Mouse (Mus musculus) limb, embryonic 10.5 days (tissue): ENCODE measurements around the gene Hcn3. TPM values are rescaled to one million over a fixed set of nuclear protein-coding genes. Genes with fewer than 3 reads are reported as not detected.

ENCODE experiments used
- DNase-seq: peaks from one replicate; pipeline ENCODE4 v3.0.0-alpha.2; 2017; ENCODE audit warnings: low spot score
- H3K27ac ChIP-seq: fragments of 300-500 bp; sonication (generic); 2 replicates; pipeline ENCODE4 v1.5.1; 2016; ENCODE audit warnings: mild to moderate bottlenecking
- H3K27me3 ChIP-seq: fragments of 300-500 bp; sonication (generic); 2 replicates; pipeline ENCODE4 v1.6.1; 2016; ENCODE audit warnings: low read depth, mild to moderate bottlenecking; ENCODE audit not compliant: poor library complexity, severe bottlenecking
- H3K36me3 ChIP-seq: fragments of 300-500 bp; sonication (generic); 2 replicates; pipeline ENCODE4 v1.6.1; 2016; ENCODE audit warnings: mild to moderate bottlenecking, moderate library complexity
- H3K4me1 ChIP-seq: fragments of 300-500 bp; sonication (generic); 2 replicates; pipeline ENCODE4 v1.6.1; 2016
- H3K4me3 ChIP-seq: fragments of 300-500 bp; sonication (generic); 2 replicates; pipeline ENCODE4 v1.5.1; 2016; ENCODE audit warnings: mild to moderate bottlenecking, moderate library complexity
- H3K9me3 ChIP-seq: fragments of 300-500 bp; sonication (generic); replicated peaks from 2 replicates; pipeline ENCODE4 v1.6.1; 2016; ENCODE audit warnings: mild to moderate bottlenecking
- WGBS: fragments of 180-500 bp; shearing (Covaris S2); methylation state at CpG from one replicate; pipeline ENCODE4 v1.1.7; 2016; 5-methylcytosine and 5-hydroxymethylcytosine counted together
- polyA plus RNA-seq: library from polyadenylated mRNA; unstranded; fragments of >200 nt; fragmentation: Nextera tagmentation; extraction: Ambion mirVana; gene quantifications from 2 replicates; pipeline ENCODE4 v1.2.1, GENCODE M21; 2016

Hcn3 gene
- polyA plus RNA-seq, 1 experiment from 2014 or later = 1.6 TPM

DNA sequence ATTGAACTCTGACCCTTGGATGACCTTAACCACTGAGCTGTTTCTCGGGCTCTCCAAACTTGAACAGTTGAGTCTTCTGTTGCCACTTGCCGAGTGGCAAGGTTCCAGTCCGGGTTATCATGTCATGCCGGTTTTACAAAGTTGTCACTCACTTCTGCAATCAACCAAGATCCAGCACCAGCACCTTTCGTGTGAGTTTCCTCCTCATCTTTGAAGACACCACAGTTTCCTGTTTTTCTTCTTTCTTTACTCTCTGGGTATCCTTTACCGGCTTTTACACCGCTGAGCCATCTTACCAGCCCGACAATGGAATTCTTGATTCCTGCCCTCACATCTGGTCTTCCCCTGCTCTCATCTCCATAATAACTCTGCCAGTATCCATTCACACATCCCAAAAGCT lies 30.4 kb upstream of the Hcn3 start:
- Histone ChIP-seq H3K27ac (no peak overlapping the region), H3K4me1 (peaks cover 23% of the 10 kb centered on the region), H3K27me3 (no peaks in the 10 kb centered on the region), H3K36me3 (peaks cover 27% of the 10 kb centered on the region), H3K4me3 (no peak overlapping the region), H3K9me3 (no peaks in the 10 kb centered on the region)
- no peak for DNase-seq
- 93% methylated on average over 8 of the region's 8 CpGs for WGBS

DNA sequence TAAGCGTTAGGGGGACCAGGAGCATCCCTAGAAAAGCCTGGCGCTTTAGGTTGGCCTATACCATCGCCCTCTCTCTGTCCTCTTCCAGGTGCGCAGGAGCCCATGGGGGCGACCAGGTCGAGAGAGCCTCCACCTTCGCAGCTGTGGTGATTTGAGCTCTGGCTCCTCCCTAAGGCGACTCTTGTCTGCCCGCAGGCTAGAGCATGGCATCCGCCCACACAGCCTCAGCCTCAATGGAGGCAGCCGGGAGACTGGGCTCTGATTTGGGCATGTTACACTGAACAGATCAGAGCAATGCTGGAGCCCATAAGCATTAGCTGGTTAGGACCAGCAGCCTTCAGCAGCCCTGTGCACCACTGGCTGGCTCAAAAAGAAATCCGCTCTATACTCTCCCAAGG lies 28.5 kb upstream of the Hcn3 start:
- H3K9me3 ChIP-seq = no peaks in the 10 kb centered on the region
- 72% methylated on average over 12 of the region's 12 CpGs for WGBS
- H3K36me3 ChIP-seq = peaks cover 27% of the 10 kb centered on the region
- peaks cover 42% of the 10 kb centered on the region for H3K4me1 ChIP-seq
- no peak overlapping the region for H3K27ac ChIP-seq
- no peaks in the 10 kb centered on the region for H3K27me3 ChIP-seq
- no peak for DNase-seq
- no peak overlapping the region for H3K4me3 ChIP-seq

- Histone ChIP-seq H3K4me3 (no peak overlapping the region), H3K27ac (no peak overlapping the region), H3K36me3 (peaks cover 27% of the 10 kb centered on the region), H3K9me3 (no peaks in the 10 kb centered on the region), H3K27me3 (no peaks in the 10 kb centered on the region), H3K4me1 (peaks cover 48% of the 10 kb centered on the region)
- DNase-seq = no peak
- WGBS = 81% methylated on average over 18 of the region's 18 CpGs
These were observed 27.9 kb upstream of the Hcn3 start for GRCm38 (mm10) chr3:89187690-89188477.

DNA sequence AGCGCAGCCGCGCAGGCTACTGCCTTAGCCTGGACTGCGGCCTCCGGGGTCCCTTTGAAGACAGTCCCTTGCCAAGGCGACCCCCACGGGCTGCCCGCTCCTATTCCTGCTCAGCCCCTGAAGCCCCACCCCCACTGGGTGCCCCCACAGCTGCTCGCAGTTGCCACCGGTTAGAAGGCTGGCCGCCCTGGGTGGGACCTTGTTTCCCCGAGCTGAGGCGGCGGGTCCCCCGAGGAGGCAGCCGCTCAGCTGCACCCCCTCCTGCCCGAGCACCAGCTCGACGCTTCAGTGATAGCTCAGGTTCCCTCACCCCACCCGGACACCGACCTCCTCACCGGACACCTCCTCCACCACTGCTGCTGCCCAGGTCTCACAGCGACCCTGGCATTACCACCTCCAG lies 27.2 kb upstream of the Hcn3 start:
- Histone ChIP-seq H3K4me3 (no peak overlapping the region), H3K27ac (peak overlapping the region; percentile 10; the same call in 1 of the 2 replicates), H3K4me1 (peaks cover 55% of the 10 kb centered on the region), H3K27me3 (no peaks in the 10 kb centered on the region), H3K9me3 (no peaks in the 10 kb centered on the region), H3K36me3 (peaks cover 34% of the 10 kb centered on the region)
- DNase-seq = no peak
- 51% methylated on average over 23 of the region's 23 CpGs for WGBS

- no peaks in the 10 kb centered on the region for H3K9me3 ChIP-seq
- WGBS = 82% methylated on average over 6 of the region's 6 CpGs
- peak overlapping the region; percentile 86 for H3K27ac ChIP-seq
- DNase-seq = no peak
- H3K27me3 ChIP-seq = no peaks in the 10 kb centered on the region
- H3K4me1 ChIP-seq = peaks cover 60% of the 10 kb centered on the region
- H3K4me3 ChIP-seq = peak overlapping the region; percentile 57
- peaks cover 66% of the 10 kb centered on the region for H3K36me3 ChIP-seq
These were observed 23.9 kb upstream of the Hcn3 start for GRCm38 (mm10) chr3:89183959-89184315.

DNA sequence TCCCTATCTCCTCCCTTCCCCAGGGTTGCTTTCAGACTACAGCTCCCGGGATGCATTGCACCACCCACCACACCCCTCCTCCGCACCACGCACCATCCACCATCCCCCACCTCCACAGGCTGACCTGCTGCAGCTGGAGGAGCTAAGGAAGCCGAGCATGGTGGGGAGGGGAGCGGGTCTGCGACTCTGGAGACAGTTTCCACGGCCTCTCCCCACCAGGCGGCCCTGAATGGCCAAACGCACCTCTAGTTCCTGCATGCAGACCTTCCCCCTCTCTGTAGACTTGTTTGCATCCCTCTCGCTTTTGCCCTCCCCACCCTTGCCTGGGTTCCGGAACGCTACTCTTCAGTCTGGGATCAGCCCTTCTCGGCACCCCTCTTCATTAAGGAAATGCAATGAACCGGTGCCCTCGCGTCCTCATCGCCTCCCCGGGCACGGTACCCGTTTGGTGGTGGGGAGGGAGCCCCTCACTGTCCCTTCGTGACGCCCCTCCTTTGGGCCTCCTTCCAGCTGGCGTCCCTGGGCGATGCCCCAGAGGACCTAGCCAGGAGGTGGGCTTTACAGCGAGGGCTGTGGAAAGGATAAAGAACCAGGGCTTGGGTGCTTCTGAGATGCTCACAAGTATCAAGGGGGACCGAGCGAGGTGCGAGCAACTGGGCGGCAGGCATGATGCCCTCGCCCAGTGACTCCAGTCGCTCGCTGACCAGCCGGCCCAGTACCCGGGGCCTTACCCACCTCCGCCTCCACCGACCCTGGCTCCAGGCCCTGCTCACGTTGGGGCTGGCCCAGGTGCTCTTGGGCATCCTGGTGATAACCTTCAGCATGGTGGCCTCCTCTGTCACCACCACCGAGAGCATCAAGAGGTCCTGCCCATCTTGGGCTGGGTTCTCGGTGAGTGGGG lies 23.3 kb upstream of the Hcn3 start, which contains the start of gene Fam189b:
TSS of gene Fam189b (plus strand) at position 86 of the 901 bp plus-strand sequence.
- H3K36me3 ChIP-seq = peaks cover 62% of the 10 kb centered on the region
- H3K9me3 ChIP-seq = no peaks in the 10 kb centered on the region
- peaks cover 67% of the 10 kb centered on the region for H3K4me1 ChIP-seq

GRCm38 (mm10) chr3:89182531-89183057 lies 22.6 kb upstream of the Hcn3 start:
- Histone ChIP-seq H3K27ac (peak overlapping the region; percentile 86), H3K9me3 (no peaks in the 10 kb centered on the region), H3K27me3 (no peaks in the 10 kb centered on the region), H3K4me3 (peak overlapping the region; percentile 57), H3K36me3 (peaks cover 55% of the 10 kb centered on the region), H3K4me1 (peaks cover 66% of the 10 kb centered on the region)
- WGBS = 40% methylated on average over 7 of the region's 7 CpGs
- DNase-seq = no peak

More for the DNA sequence above, 23.3 kb upstream of the Hcn3 start, which contains the start of gene Fam189b:
- peak within 1 kb of the TSS; percentile 57 for H3K4me3 ChIP-seq
- no peaks in the 10 kb centered on the region for H3K27me3 ChIP-seq
- DNase-seq = peak; percentile 89
- 7% methylated on average over 39 of the region's 39 CpGs for whole genome bisulfite sequencing
- H3K27ac ChIP-seq = peak within 1 kb of the TSS; percentile 86

GRCm38 (mm10) chr3:89181749-89182500 lies 21.9 kb upstream of the Hcn3 start:
- H3K4me1 ChIP-seq = peaks cover 61% of the 10 kb centered on the region
- WGBS = 89% methylated on average over 27 of the region's 27 CpGs
- no peak overlapping the region for H3K4me3 ChIP-seq
- H3K36me3 ChIP-seq = peaks cover 48% of the 10 kb centered on the region
- no peak for DNase-seq
- no peak overlapping the region; the same call in 1 of the 2 replicates for H3K27ac ChIP-seq
- no peaks in the 10 kb centered on the region for H3K9me3 ChIP-seq
- no peaks in the 10 kb centered on the region for H3K27me3 ChIP-seq

DNA sequence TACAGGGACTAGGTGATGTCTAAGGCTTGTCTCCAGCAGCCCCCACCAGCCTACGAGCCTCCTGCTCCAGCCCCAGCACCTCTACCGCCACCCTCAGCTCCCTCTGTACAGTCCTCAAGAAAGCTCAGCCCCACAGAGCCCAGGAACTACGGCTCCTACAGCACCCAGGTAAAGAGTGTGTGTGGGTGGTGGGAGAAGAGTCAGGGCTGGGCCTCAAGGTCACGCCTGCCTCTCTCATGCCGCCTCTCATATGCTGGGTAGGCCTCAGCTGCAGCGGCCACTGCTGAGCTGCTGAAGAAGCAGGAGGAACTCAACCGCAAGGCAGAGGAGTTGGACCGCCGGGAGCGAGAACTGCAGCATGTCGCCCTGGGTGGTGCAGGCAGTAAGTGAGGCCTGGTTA lies 19.1 kb upstream of the Hcn3 start:
- no peak overlapping the region for H3K27ac ChIP-seq
- no peaks in the 10 kb centered on the region for H3K9me3 ChIP-seq
- DNase-seq = no peak
- WGBS = 95% methylated on average over 11 of the region's 11 CpGs
- H3K4me3 ChIP-seq = peak overlapping the region; percentile 23; the same call in 1 of the 2 replicates
- peaks cover 37% of the 10 kb centered on the region for H3K4me1 ChIP-seq
- H3K27me3 ChIP-seq = no peaks in the 10 kb centered on the region
- peaks cover 68% of the 10 kb centered on the region for H3K36me3 ChIP-seq

GRCm38 (mm10) chr3:89178107-89178385 lies 18.1 kb upstream of the Hcn3 start:
- no peaks in the 10 kb centered on the region for H3K9me3 ChIP-seq
- no peak for DNase-seq
- peak overlapping the region; percentile 75 for H3K4me3 ChIP-seq
- WGBS = 11% methylated on average over 6 of the region's 6 CpGs
- peaks cover 27% of the 10 kb centered on the region for H3K4me1 ChIP-seq
- peaks cover 78% of the 10 kb centered on the region for H3K36me3 ChIP-seq
- H3K27ac ChIP-seq = peak overlapping the region; percentile 85
- no peaks in the 10 kb centered on the region for H3K27me3 ChIP-seq

DNA sequence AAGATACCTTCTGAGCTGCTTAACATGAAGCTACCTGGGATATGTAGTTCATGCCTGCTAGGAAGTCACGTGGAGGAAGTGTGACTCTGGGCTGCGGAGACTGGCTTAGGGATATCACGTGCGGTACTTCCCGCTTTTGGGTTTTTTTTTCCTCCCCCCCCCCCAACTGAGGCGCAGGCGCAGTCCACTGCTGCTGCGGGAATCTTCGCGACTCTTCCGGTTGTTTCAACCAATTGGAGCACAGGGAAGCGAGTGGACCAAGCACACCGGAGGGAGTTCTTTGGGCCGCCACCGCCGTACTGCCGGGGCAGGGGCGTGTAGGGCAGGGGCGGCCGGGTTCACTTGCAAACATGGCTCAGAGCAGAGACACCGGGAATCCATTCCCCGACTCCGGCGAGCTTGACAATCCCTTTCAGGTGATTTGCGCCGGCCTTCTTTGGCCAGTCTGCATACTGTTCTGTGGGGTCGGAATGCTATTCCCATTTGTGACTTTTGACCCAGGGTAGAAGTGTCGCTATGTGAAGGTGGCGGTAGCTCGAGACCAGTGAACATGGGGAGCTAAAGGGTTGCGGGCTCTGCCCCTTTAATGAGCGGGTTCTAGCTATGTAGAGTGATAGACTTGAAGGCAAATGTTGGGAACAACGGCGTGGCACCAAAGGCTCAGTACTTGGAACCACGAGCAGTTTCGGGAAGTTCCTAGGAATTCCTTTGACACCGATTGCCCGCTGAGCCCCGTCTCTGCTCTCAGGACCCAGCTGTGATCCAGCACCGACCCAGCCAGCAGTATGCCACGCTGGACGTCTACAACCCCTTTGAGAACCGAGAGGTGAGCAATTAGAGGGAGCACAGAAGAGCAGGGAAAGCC lies 17.5 kb upstream of the Hcn3 start, which contains the start of gene Scamp3:
TSS of gene Scamp3 (plus strand) at position 232 of the 865 bp plus-strand sequence.
- WGBS = under 1% methylated on average over 43 of the region's 43 CpGs
- Histone ChIP-seq H3K4me1 (peaks cover 22% of the 10 kb centered on the region), H3K9me3 (no peaks in the 10 kb centered on the region), H3K27ac (peak within 1 kb of the TSS; percentile 85), H3K36me3 (peaks cover 80% of the 10 kb centered on the region), H3K4me3 (peak within 1 kb of the TSS; percentile 75), H3K27me3 (no peaks in the 10 kb centered on the region)
- peak; percentile 97 for DNase-seq
